Mouse (Mus musculus): ENCODE data around the gene Sorl1. TPM values are rescaled to one million over a fixed set of nuclear protein-coding genes. Genes with fewer than 3 reads are reported as not detected.

Sorl1 gene
- polyA plus RNA-seq, 1 experiment from 2014 or later, result 7.0 TPM

- Histone ChIP-seq H3K4me3 (no peak overlapping the region), H3K4me1 (no peaks in the 10 kb centered on the region), H3K9me3 (no peaks in the 10 kb centered on the region), H3K36me3 (replicated peaks) (no peaks in the 10 kb centered on the region), H3K27me3 (replicated peaks; ENCODE audit: low read depth, poor library complexity, severe bottlenecking) (no peaks in the 10 kb centered on the region), H3K27ac (replicated peaks) (no peak overlapping the region)
- WGBS, result 85% methylated on average over 5 of the region's 5 CpGs
- DNase-seq (ENCODE audit: low spot score), result no peak
These were observed 25.5 kb downstream of the Sorl1 start for GRCm38 (mm10) chr9:42098474-42099121.

- no peaks in the 10 kb centered on the region for H3K36me3 ChIP-seq (replicated peaks)
- WGBS, result 86% methylated on average over 8 of the region's 8 CpGs
These were observed 26.2 kb downstream of the Sorl1 start for GRCm38 (mm10) chr9:42097731-42098473.

GRCm38 (mm10) chr9:42097006-42097730, 26.9 kb downstream of the Sorl1 start:
- H3K27me3 ChIP-seq (replicated peaks; ENCODE audit: low read depth, poor library complexity, severe bottlenecking), result no peaks in the 10 kb centered on the region
- 91% methylated on average over 7 of the region's 7 CpGs for WGBS
- H3K36me3 ChIP-seq (replicated peaks), result no peaks in the 10 kb centered on the region; the same call in 1 of the 2 replicates
- H3K9me3 ChIP-seq, result no peaks in the 10 kb centered on the region
- no peak for DNase-seq (ENCODE audit: low spot score)
- H3K4me1 ChIP-seq, result no peaks in the 10 kb centered on the region
- no peak overlapping the region for H3K4me3 ChIP-seq
- H3K27ac ChIP-seq (replicated peaks), result no peak overlapping the region

More at GRCm38 (mm10) chr9:42097731-42098473, 26.2 kb downstream of the Sorl1 start:
- Histone ChIP-seq H3K27ac (replicated peaks) (no peak overlapping the region), H3K9me3 (no peaks in the 10 kb centered on the region), H3K4me3 (no peak overlapping the region), H3K4me1 (no peaks in the 10 kb centered on the region), H3K27me3 (replicated peaks; ENCODE audit: low read depth, poor library complexity, severe bottlenecking) (no peaks in the 10 kb centered on the region)
- DNase-seq (ENCODE audit: low spot score), result no peak

- no peak overlapping the region for H3K4me3 ChIP-seq
- no peaks in the 10 kb centered on the region for H3K27me3 ChIP-seq (replicated peaks; ENCODE audit: low read depth, poor library complexity, severe bottlenecking)
- WGBS, result 87% methylated on average over 11 of the region's 11 CpGs
- H3K36me3 ChIP-seq (replicated peaks), result peaks cover 7% of the 10 kb centered on the region; the same call in 1 of the 2 replicates
- H3K27ac ChIP-seq (replicated peaks), result no peak overlapping the region
- H3K4me1 ChIP-seq, result no peaks in the 10 kb centered on the region
- DNase-seq (ENCODE audit: low spot score), result no peak
- no peaks in the 10 kb centered on the region for H3K9me3 ChIP-seq
These were observed 29.3 kb downstream of the Sorl1 start for GRCm38 (mm10) chr9:42094752-42095151.

GRCm38 (mm10) chr9:42094028-42094551, 30.0 kb downstream of the Sorl1 start:
- Histone ChIP-seq H3K9me3 (no peaks in the 10 kb centered on the region), H3K4me3 (no peak overlapping the region), H3K27ac (replicated peaks) (no peak overlapping the region), H3K36me3 (replicated peaks) (peaks cover 10% of the 10 kb centered on the region; the same call in 1 of the 2 replicates), H3K27me3 (replicated peaks; ENCODE audit: low read depth, poor library complexity, severe bottlenecking) (no peaks in the 10 kb centered on the region), H3K4me1 (no peaks in the 10 kb centered on the region)
- DNase-seq (ENCODE audit: low spot score), result no peak
- 92% methylated on average over 7 of the region's 7 CpGs for WGBS

- no peaks in the 10 kb centered on the region for H3K27me3 ChIP-seq (replicated peaks; ENCODE audit: low read depth, poor library complexity, severe bottlenecking)
- WGBS, result 90% methylated on average over 2 of the region's 2 CpGs
- no peaks in the 10 kb centered on the region for H3K4me1 ChIP-seq
- DNase-seq (ENCODE audit: low spot score), result no peak
- H3K9me3 ChIP-seq, result no peaks in the 10 kb centered on the region
- peaks cover 10% of the 10 kb centered on the region; the same call in 1 of the 2 replicates for H3K36me3 ChIP-seq (replicated peaks)
- no peak overlapping the region for H3K27ac ChIP-seq (replicated peaks)
- no peak overlapping the region for H3K4me3 ChIP-seq
These were observed 31.3 kb downstream of the Sorl1 start for GRCm38 (mm10) chr9:42092749-42093148.

GRCm38 (mm10) chr9:42091561-42091960, 32.5 kb downstream of the Sorl1 start:
- no peaks in the 10 kb centered on the region for H3K9me3 ChIP-seq
- H3K36me3 ChIP-seq (replicated peaks), result peaks cover 10% of the 10 kb centered on the region; the same call in 1 of the 2 replicates
- no peak overlapping the region for H3K27ac ChIP-seq (replicated peaks)
- no peak for DNase-seq (ENCODE audit: low spot score)
- H3K4me1 ChIP-seq, result no peaks in the 10 kb centered on the region
- H3K27me3 ChIP-seq (replicated peaks; ENCODE audit: low read depth, poor library complexity, severe bottlenecking), result no peaks in the 10 kb centered on the region
- WGBS, result 91% methylated on average over 4 of the region's 4 CpGs
- H3K4me3 ChIP-seq, result no peak overlapping the region

GRCm38 (mm10) chr9:42087921-42088320, 36.2 kb downstream of the Sorl1 start:
- 73% methylated on average over 4 of the region's 4 CpGs for WGBS
- H3K4me1 ChIP-seq, result no peaks in the 10 kb centered on the region
- peaks cover 10% of the 10 kb centered on the region; the same call in 1 of the 2 replicates for H3K36me3 ChIP-seq (replicated peaks)
- H3K4me3 ChIP-seq, result no peak overlapping the region
- H3K27ac ChIP-seq (replicated peaks), result no peak overlapping the region
- no peaks in the 10 kb centered on the region for H3K9me3 ChIP-seq
- no peaks in the 10 kb centered on the region for H3K27me3 ChIP-seq (replicated peaks; ENCODE audit: low read depth, poor library complexity, severe bottlenecking)
- no peak for DNase-seq (ENCODE audit: low spot score)

GRCm38 (mm10) chr9:42085970-42086369, 38.1 kb downstream of the Sorl1 start:
- H3K27ac ChIP-seq (replicated peaks), result no peak overlapping the region
- 96% methylated on average over 13 of the region's 13 CpGs for WGBS
- H3K36me3 ChIP-seq (replicated peaks), result peaks cover 13% of the 10 kb centered on the region; the same call in 1 of the 2 replicates
- no peaks in the 10 kb centered on the region for H3K27me3 ChIP-seq (replicated peaks; ENCODE audit: low read depth, poor library complexity, severe bottlenecking)
- no peak overlapping the region for H3K4me3 ChIP-seq
- no peak for DNase-seq (ENCODE audit: low spot score)
- H3K4me1 ChIP-seq, result no peaks in the 10 kb centered on the region
- no peaks in the 10 kb centered on the region for H3K9me3 ChIP-seq

GRCm38 (mm10) chr9:42083661-42084067, 40.4 kb downstream of the Sorl1 start:
- Histone ChIP-seq H3K27ac (replicated peaks) (no peak overlapping the region), H3K27me3 (replicated peaks; ENCODE audit: low read depth, poor library complexity, severe bottlenecking) (no peaks in the 10 kb centered on the region), H3K36me3 (replicated peaks) (0 out of 2 replicates have a peak, but pooled peaks cover 3% of the 10 kb centered on the region), H3K4me3 (no peak overlapping the region), H3K4me1 (no peaks in the 10 kb centered on the region), H3K9me3 (no peaks in the 10 kb centered on the region)
- WGBS, result 87% methylated on average over 4 of the region's 4 CpGs
- no peak for DNase-seq (ENCODE audit: low spot score)

GRCm38 (mm10) chr9:42081681-42082530, 42.2 kb downstream of the Sorl1 start:
- DNase-seq (ENCODE audit: low spot score), result no peak
- Histone ChIP-seq H3K27ac (replicated peaks) (no peak overlapping the region), H3K4me3 (no peak overlapping the region), H3K4me1 (no peaks in the 10 kb centered on the region), H3K27me3 (replicated peaks; ENCODE audit: low read depth, poor library complexity, severe bottlenecking) (no peaks in the 10 kb centered on the region), H3K9me3 (no peaks in the 10 kb centered on the region), H3K36me3 (replicated peaks) (peaks cover 3% of the 10 kb centered on the region; the same call in 1 of the 2 replicates)
- 93% methylated on average over 29 of the region's 29 CpGs for WGBS

All from embryonic facial prominence, embryonic 10.5 days (tissue).